Mouse (Mus musculus) neural tube, embryonic 12.5 days (tissue): ENCODE data around the gene Zbtb8a. TPM values are rescaled to one million over a fixed set of nuclear protein-coding genes. Genes with fewer than 3 reads are reported as not detected.

Experiments used
- ATAC-seq: fragments of 200-750 bp; cut with Nextera tagmentation; 2 replicates; pipeline ENCODE4 v1.8.0; 2017; ENCODE audit warnings: low read depth, mild to moderate bottlenecking, moderate TSS enrichment, moderate library complexity; ENCODE audit not compliant: low FRiP score
- H3K27ac ChIP-seq: fragments of 300-500 bp; sonication (generic); 2 replicates; pipeline ENCODE4 v1.5.1; 2016
- H3K27me3 ChIP-seq: fragments of 300-500 bp; sonication (generic); replicated peaks from 2 replicates; pipeline ENCODE4 v1.6.1; 2016; ENCODE audit warnings: mild to moderate bottlenecking
- H3K36me3 ChIP-seq: fragments of 300-500 bp; sonication (generic); 2 replicates; pipeline ENCODE4 v1.6.1; 2016; ENCODE audit warnings: mild to moderate bottlenecking
- H3K4me1 ChIP-seq: fragments of 300-500 bp; sonication (generic); 2 replicates; pipeline ENCODE4 v1.6.1; 2016
- H3K4me2 ChIP-seq: fragments of 300-500 bp; sonication (generic); replicated peaks from 2 replicates; pipeline ENCODE4 v1.6.1; 2016; ENCODE audit warnings: mild to moderate bottlenecking
- H3K4me3 ChIP-seq: fragments of 300-500 bp; sonication (generic); 2 replicates; pipeline ENCODE4 v1.5.1; 2016
- H3K9ac ChIP-seq: fragments of 300-500 bp; sonication (generic); 2 replicates; pipeline ENCODE4 v1.6.1; 2016; ENCODE audit warnings: mild to moderate bottlenecking
- H3K9me3 ChIP-seq: fragments of 300-500 bp; sonication (generic); 2 replicates; pipeline ENCODE4 v1.6.1; 2016; ENCODE audit warnings: mild to moderate bottlenecking
- WGBS: fragments of 180-500 bp; shearing (Covaris S2); methylation state at CpG from one replicate; pipeline ENCODE4 v1.1.7; 2016; 5-methylcytosine and 5-hydroxymethylcytosine counted together
- polyA plus RNA-seq: library from polyadenylated mRNA; unstranded; fragments of >200 nt; fragmentation: Nextera tagmentation; extraction: Ambion mirVana; gene quantifications from 2 replicates; pipeline ENCODE4 v1.2.1, GENCODE M21; 2016

The Zbtb8a gene
- polyA plus RNA-seq, 1 experiment from 2014 or later: 12.5 TPM

GRCm38 (mm10) chr4:129323491-129323890 is 54.4 kb downstream of the Zbtb8a start:
- no peaks in the 10 kb centered on the region for H3K9me3 ChIP-seq
- no peaks in the 10 kb centered on the region for H3K4me1 ChIP-seq
- no peaks in the 10 kb centered on the region for H3K27me3 ChIP-seq
- peaks cover 74% of the 10 kb centered on the region for H3K36me3 ChIP-seq
- no peak overlapping the region for H3K4me3 ChIP-seq
- no peak overlapping the region for H3K4me2 ChIP-seq
- WGBS: 96% methylated on average over 1 of the region's 1 CpGs
- no peak for ATAC-seq
- no peak overlapping the region for H3K9ac ChIP-seq
- no peak overlapping the region for H3K27ac ChIP-seq

GRCm38 (mm10) chr4:129322042-129322441 is 55.9 kb downstream of the Zbtb8a start:
- no peak overlapping the region for H3K4me3 ChIP-seq
- H3K27ac ChIP-seq: no peak overlapping the region
- no peak for ATAC-seq
- H3K9ac ChIP-seq: no peak overlapping the region
- no peaks in the 10 kb centered on the region for H3K27me3 ChIP-seq
- H3K36me3 ChIP-seq: peaks cover 74% of the 10 kb centered on the region
- no peaks in the 10 kb centered on the region for H3K9me3 ChIP-seq
- no peaks in the 10 kb centered on the region for H3K4me1 ChIP-seq
- 94% methylated on average over 5 of the region's 5 CpGs for WGBS
- no peak overlapping the region for H3K4me2 ChIP-seq

DNA sequence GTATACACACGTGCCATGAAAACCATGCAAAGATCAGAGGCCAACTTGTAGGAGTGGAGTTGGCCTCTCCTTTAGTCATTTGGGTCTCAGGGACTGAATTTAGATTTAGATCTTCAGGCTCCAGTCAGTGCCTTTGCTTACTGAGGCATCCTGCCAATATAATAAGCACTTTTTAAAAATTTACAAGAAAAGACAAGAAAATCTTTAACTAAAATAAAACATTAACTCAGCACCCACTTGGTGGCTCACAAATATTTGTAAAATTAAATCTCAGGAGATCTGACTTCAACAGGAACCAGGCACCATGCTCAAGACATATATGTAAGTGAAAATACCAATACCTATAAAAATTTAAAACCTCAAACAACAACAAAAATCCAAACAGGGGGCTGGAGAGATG is 57.0 kb downstream of the Zbtb8a start:
- Histone ChIP-seq H3K4me1 (no peaks in the 10 kb centered on the region), H3K27me3 (no peaks in the 10 kb centered on the region), H3K27ac (no peak overlapping the region), H3K4me2 (no peak overlapping the region), H3K9ac (no peak overlapping the region), H3K4me3 (no peak overlapping the region), H3K36me3 (peaks cover 76% of the 10 kb centered on the region), H3K9me3 (no peaks in the 10 kb centered on the region)
- 93% methylated on average over 1 of the region's 1 CpGs for WGBS
- ATAC-seq: no peak

GRCm38 (mm10) chr4:129313886-129314285 is 64.0 kb downstream of the Zbtb8a start:
- no peak overlapping the region for H3K4me2 ChIP-seq
- ATAC-seq: no peak
- H3K27me3 ChIP-seq: no peaks in the 10 kb centered on the region
- H3K27ac ChIP-seq: no peak overlapping the region
- H3K9me3 ChIP-seq: no peaks in the 10 kb centered on the region
- no peaks in the 10 kb centered on the region for H3K4me1 ChIP-seq
- peaks cover 91% of the 10 kb centered on the region for H3K36me3 ChIP-seq
- no peak overlapping the region for H3K4me3 ChIP-seq
- 89% methylated on average over 3 of the region's 3 CpGs for WGBS
- no peak overlapping the region for H3K9ac ChIP-seq

DNA sequence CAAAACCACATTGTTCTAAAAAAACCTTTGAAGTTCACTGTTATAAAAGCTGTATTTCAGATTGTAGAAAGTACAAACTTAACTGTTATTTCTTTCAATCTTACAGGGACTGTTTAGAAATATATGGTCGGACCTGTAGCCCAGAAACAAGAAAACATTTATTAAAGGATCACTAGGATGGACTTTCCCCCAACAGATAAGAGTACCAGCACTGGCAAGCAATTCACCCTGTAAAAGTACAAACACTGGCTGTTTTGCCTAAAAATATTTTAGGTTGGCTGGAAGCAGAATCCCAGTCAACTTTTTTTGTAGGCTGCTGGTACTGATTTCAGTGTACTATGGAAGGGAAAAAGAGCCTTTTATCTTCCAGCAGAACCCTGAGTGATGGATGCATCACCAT is 70.0 kb downstream of the Zbtb8a start:
- Histone ChIP-seq H3K4me2 (no peak overlapping the region), H3K36me3 (peaks cover 54% of the 10 kb centered on the region), H3K27me3 (no peaks in the 10 kb centered on the region), H3K9ac (no peak overlapping the region), H3K4me3 (no peak overlapping the region), H3K9me3 (no peaks in the 10 kb centered on the region), H3K4me1 (no peaks in the 10 kb centered on the region), H3K27ac (no peak overlapping the region)
- no peak for ATAC-seq
- 93% methylated on average over 1 of the region's 1 CpGs for WGBS

DNA sequence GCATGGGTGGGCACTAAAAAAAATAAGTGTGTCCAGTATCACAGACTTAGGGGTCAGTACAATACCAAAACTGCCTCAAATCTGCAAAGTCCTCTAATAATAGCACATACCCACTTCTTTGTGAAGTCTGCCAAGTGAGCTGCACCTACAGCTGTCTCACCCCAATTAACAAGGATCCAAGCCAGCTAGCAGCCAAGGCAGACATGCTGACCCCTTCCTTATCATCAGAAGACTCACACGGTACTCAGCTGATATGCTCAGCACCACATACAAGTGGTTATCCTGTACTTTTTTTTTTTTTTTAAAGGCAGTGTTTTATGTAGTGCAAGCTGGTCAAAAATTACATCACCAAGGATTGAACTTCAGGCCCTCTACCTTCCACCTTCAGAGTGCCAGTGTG is 73.6 kb downstream of the Zbtb8a start:
- Histone ChIP-seq H3K27me3 (no peaks in the 10 kb centered on the region), H3K9me3 (no peaks in the 10 kb centered on the region), H3K27ac (no peak overlapping the region), H3K4me2 (no peak overlapping the region), H3K36me3 (peaks cover 24% of the 10 kb centered on the region), H3K4me1 (no peaks in the 10 kb centered on the region), H3K4me3 (no peak overlapping the region), H3K9ac (no peak overlapping the region)
- ATAC-seq: no peak
- 84% methylated on average over 1 of the region's 1 CpGs for WGBS

DNA sequence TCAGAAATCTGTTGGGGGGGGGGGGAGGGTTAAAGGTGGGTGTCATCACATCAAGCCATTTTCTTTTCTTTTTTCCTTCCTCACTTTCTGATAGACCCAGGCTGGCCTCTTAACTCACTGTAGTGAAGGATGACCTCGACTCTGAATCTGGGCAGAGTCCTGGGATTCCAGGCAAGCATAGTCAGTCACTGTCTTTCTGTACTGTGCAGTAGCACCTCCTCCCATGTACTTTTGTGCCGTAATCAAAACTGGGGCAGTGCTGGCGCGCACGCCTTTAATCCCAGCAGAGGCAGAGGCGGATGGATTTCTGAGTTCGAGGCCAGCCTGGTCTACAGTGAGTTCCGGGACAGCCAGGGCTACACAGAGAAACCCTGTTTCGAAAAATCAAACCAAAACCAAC is 74.1 kb downstream of the Zbtb8a start:
- Histone ChIP-seq H3K9ac (no peak overlapping the region), H3K27me3 (no peaks in the 10 kb centered on the region), H3K4me3 (no peak overlapping the region), H3K36me3 (peaks cover 20% of the 10 kb centered on the region), H3K27ac (no peak overlapping the region), H3K4me2 (no peak overlapping the region), H3K9me3 (no peaks in the 10 kb centered on the region), H3K4me1 (no peaks in the 10 kb centered on the region)
- no peak for ATAC-seq
- 93% methylated on average over 9 of the region's 9 CpGs for WGBS

Other genes starting within 250 kb of the Zbtb8a start
- 21.7 and 21.8 TPM in 2 replicates for gene Fndc5, start 241.1 kb downstream of the Zbtb8a start, polyA plus RNA-seq
- gene S100pbp, start 188.4 kb downstream of the Zbtb8a start, polyA plus RNA-seq: 20.5 and 21.6 TPM in 2 replicates
- 103 and 111 TPM in 2 replicates for gene Yars, start 188.4 kb downstream of the Zbtb8a start, polyA plus RNA-seq
- gene C77080, start 116.7 kb downstream of the Zbtb8a start, polyA plus RNA-seq: 4.0 and 4.6 TPM in 2 replicates
- 1.7 and 1.9 TPM in 2 replicates for gene Sync, start 90.5 kb downstream of the Zbtb8a start, polyA plus RNA-seq
- 451 and 469 TPM in 2 replicates for gene Rbbp4, start 42.7 kb downstream of the Zbtb8a start, polyA plus RNA-seq
- 34.2 and 38.0 TPM in 2 replicates for gene Zbtb8os, start 42.4 kb downstream of the Zbtb8a start, polyA plus RNA-seq
- 4.9 and 5.0 TPM in 2 replicates for gene Zbtb8b, start 62.7 kb upstream of the Zbtb8a start, polyA plus RNA-seq
- 31.9 and 33.1 TPM in 2 replicates for gene Bsdc1, start 83.5 kb upstream of the Zbtb8a start, polyA plus RNA-seq
- not detected in 2 replicates for gene Tssk3, start 112.9 kb upstream of the Zbtb8a start, polyA plus RNA-seq
- gene Fam229a, start 113.1 kb upstream of the Zbtb8a start, polyA plus RNA-seq: not detected in 2 replicates
- gene Marcksl1, start 135.5 kb upstream of the Zbtb8a start, polyA plus RNA-seq: 2,122 and 2,278 TPM in 2 replicates
- 179 and 192 TPM in 2 replicates for gene Hdac1, start 164.6 kb upstream of the Zbtb8a start, polyA plus RNA-seq
- gene Lck, start 195.5 kb upstream of the Zbtb8a start, polyA plus RNA-seq: 7.8 and 8.0 TPM in 2 replicates
- 1.5 and 2.2 TPM in 2 replicates for gene Fam167b, start 200.4 kb upstream of the Zbtb8a start, polyA plus RNA-seq
- gene Eif3i, start 222.5 kb upstream of the Zbtb8a start, polyA plus RNA-seq: 200 and 208 TPM in 2 replicates
- 175 and 183 TPM in 2 replicates for gene Tmem234, start 222.6 kb upstream of the Zbtb8a start, polyA plus RNA-seq
- gene Dcdc2b, start 236.1 kb upstream of the Zbtb8a start, polyA plus RNA-seq: 3.1 and 3.3 TPM in 2 replicates
- 32.5 and 32.6 TPM in 2 replicates for gene Iqcc, start 241.0 kb upstream of the Zbtb8a start, polyA plus RNA-seq
- gene Ccdc28b, start 245.8 kb upstream of the Zbtb8a start, polyA plus RNA-seq: 103 and 107 TPM in 2 replicates